Mouse (Mus musculus) heart, postnatal 14 days (tissue): ENCODE measurements around the gene Icam5. TPM values are rescaled to one million over a fixed set of nuclear protein-coding genes. Genes with fewer than 3 reads are reported as not detected.
"Not testable (repeated sequence)": the region's sequence is repeated elsewhere in the genome, so short reads cannot be mapped to it uniquely, and the experiment has no call there.

ENCODE experiments used
- DNase-seq, 2 experiments: peaks; one replicate each; pipeline ENCODE4 v3.0.0; 2021 to 2022
- intact Hi-C: fragments of 180-260 bp; cut with DNase I; formaldehyde crosslinking; loops from one replicate; pipeline ENCODE4 v1.15.1; 2025
- total RNA-seq, 2 experiments: library from RNA; stranded (reverse); gene quantifications; 2 replicates each; pipeline ENCODE4 v1.2.3; 2021

Icam5 gene
- total RNA-seq, 2 experiments from 2014 or later: 0.12 TPM; not detected in 1

GRCm38 (mm10) chr9:21031251-21031895 is 500 bp upstream of the Icam5 start:
- peak; percentile 57 to 59 for DNase-seq
- intact Hi-C loops: loop anchor here (2.0 to 5.0 kb wide), 2 partner anchors 61 to 105 kb away; partner anchors contain the start of genes Gm38431 and Raver1

- no peak for DNase-seq
- intact Hi-C loops: loop anchor here (5.0 kb wide), 1 partner anchor 60 kb away; the partner anchor contains the start of genes Gm38431 and Raver1
Observed at GRCm38 (mm10) chr9:21032491-21032890, 618 bp downstream of the Icam5 start.

- peak; percentile 81 to 89 for DNase-seq
- intact Hi-C loops: loop anchor here (5.0 kb wide), 1 partner anchor 59 kb away; the partner anchor contains the start of genes Gm38431 and Raver1
Observed at GRCm38 (mm10) chr9:21033136-21033535, 1.3 kb downstream of the Icam5 start.

GRCm38 (mm10) chr9:21034481-21035085 is 2.7 kb downstream of the Icam5 start:
- DNase-seq: no peak
- intact Hi-C loops: loop anchor here (5.0 kb wide), 1 partner anchor 58 kb away; the partner anchor contains the start of genes Gm38431 and Raver1

- intact Hi-C loops: no loop called here
- no peak for DNase-seq
Observed at GRCm38 (mm10) chr9:21035586-21035985, 3.7 kb downstream of the Icam5 start.

- DNase-seq: no peak
- intact Hi-C loops: loop anchor here (2.0 kb wide), 1 partner anchor 37 kb away; the partner anchor contains the start of genes Fdx1l and Gm49373
Observed at GRCm38 (mm10) chr9:21036161-21036560, 4.3 kb downstream of the Icam5 start.

- DNase-seq: no peak
- intact Hi-C loops: loop anchor here (2.0 kb wide), 1 partner anchor 36 kb away; the partner anchor contains the start of genes Fdx1l and Gm49373
Observed at GRCm38 (mm10) chr9:21036666-21037065, 4.8 kb downstream of the Icam5 start.

- peak; percentile 61 to 72 for DNase-seq
- intact Hi-C loops: loop anchor here (2.0 kb wide), 1 partner anchor 35 kb away; the partner anchor contains the start of genes Fdx1l and Gm49373
Observed at GRCm38 (mm10) chr9:21037481-21037891, 5.6 kb downstream of the Icam5 start.

- intact Hi-C loops: no loop called here
- DNase-seq: no peak
Observed at GRCm38 (mm10) chr9:21039779-21040178, 7.9 kb downstream of the Icam5 start.

GRCm38 (mm10) chr9:21041308-21041707 is 9.4 kb downstream of the Icam5 start:
- DNase-seq: no peak
- intact Hi-C loops: no loop called here

- intact Hi-C loops: no loop called here
Observed at GRCm38 (mm10) chr9:21043563-21043962, 11.7 kb downstream of the Icam5 start.

GRCm38 (mm10) chr9:21044785-21045184 is 12.9 kb downstream of the Icam5 start:
- DNase-seq, intact Hi-C loops: not testable (repeated sequence)

More at GRCm38 (mm10) chr9:21043563-21043962, 11.7 kb downstream of the Icam5 start:
- no peak for DNase-seq

- intact Hi-C loops: no loop called here
- DNase-seq: no peak
Observed at GRCm38 (mm10) chr9:21045235-21045634, 13.4 kb downstream of the Icam5 start.

GRCm38 (mm10) chr9:21051578-21051977 is 19.7 kb downstream of the Icam5 start:
- DNase-seq: no peak
- intact Hi-C loops: no loop called here

GRCm38 (mm10) chr9:21062928-21063327 is 31.1 kb downstream of the Icam5 start:
- no peak for DNase-seq
- intact Hi-C loops: no loop called here

- intact Hi-C loops: no loop called here
- DNase-seq: no peak
Observed at GRCm38 (mm10) chr9:21067006-21067684, 35.3 kb downstream of the Icam5 start, which contains the start of gene Zglp1. Gene Zglp1, minus strand, starts transcription at chr9:21067093.

- intact Hi-C loops: loop anchor here (2.0 kb wide), 1 partner anchor 36 kb away; no protein-coding TSS in a partner anchor
- no peak for DNase-seq
Observed at GRCm38 (mm10) chr9:21072641-21073040, 40.8 kb downstream of the Icam5 start.

- intact Hi-C loops: loop anchor here (2.0 kb wide), 1 partner anchor 36 kb away; no protein-coding TSS in a partner anchor
- peak; percentile 87 to 91 for DNase-seq
Observed at GRCm38 (mm10) chr9:21073044-21073840, 41.4 kb downstream of the Icam5 start, which contains the start of the genes Gm49373 and Fdx1l. Gene Gm49373, minus strand, starts transcription at chr9:21073096. Gene Fdx1l, minus strand, starts transcription at chr9:21073614.

- no peak for DNase-seq
- intact Hi-C loops: no loop called here
Observed at GRCm38 (mm10) chr9:21074173-21074572, 42.3 kb downstream of the Icam5 start.

- intact Hi-C loops: no loop called here
- DNase-seq: no peak
Observed at GRCm38 (mm10) chr9:21075625-21076024, 43.8 kb downstream of the Icam5 start.
